Mouse (Mus musculus) ES-Bruce4 (cell line): ENCODE results near the gene Sept9.

Source experiments
- CTCF ChIP-seq: IDR thresholded peaks from one replicate; pipeline ENCODE4 v1.8.1; 2011; ENCODE audit warnings: low read depth, low read length
- POLR2A ChIP-seq: IDR thresholded peaks from one replicate; pipeline ENCODE4 v1.8.1; 2011; ENCODE audit warnings: low read length; ENCODE audit not compliant: insufficient read depth

- TF ChIP-seq CTCF (no peak), POLR2A (no peak)
Observed at GRCm38 (mm10) chr11:117288765-117289164, 89.3 kb downstream of the Sept9 start.
